Mouse (Mus musculus): ENCODE data around the gene Ick. TPM values are rescaled to one million over a fixed set of nuclear protein-coding genes. Genes with fewer than 3 reads are reported as not detected.

Gene Ick
- total and polyA plus RNA-seq, 3 experiments, result 6.1 to 16.1 TPM; not detected in 1

DNA sequence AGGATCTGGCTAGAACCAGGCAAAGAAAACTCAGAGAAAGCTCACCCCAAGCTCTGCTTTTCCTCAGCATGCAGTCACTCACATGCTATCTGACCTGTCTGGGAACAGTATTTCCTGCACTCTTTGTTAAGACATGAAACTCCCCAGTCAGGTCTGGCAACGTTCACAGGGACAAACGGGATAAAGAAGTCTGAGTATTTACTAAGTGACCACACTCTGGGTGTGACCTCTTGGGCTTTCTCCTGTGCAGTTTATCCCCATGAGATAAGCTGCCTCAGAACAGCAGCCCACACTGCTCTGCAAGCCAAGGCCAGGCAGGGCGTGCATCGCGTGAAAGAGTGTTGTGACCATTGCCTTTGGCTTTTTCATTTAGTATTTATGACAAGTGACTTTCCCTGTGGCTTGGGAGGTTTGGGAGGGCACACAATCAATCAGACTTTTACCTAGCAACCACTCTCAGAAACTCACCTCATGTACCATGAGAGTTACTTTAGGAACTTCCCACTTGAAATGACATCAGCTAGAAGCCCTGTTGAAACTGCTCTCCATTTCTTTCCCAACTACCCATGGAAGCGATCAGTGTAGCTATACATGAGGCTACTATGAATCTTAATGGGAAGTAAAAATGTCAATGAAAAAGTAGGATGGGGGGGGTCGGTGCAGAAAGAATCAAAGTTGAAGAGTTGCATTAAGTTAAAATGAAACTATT lies 103.5 kb downstream of the Ick start:
- H3K79me2 ChIP-seq (ENCODE audit: control insufficient read depth, insufficient read depth, low read length, poor library complexity), result no peaks in the 10 kb centered on the region
- TF ChIP-seq UBTF (IDR thresholded peaks at IDR 0.05; ENCODE audit: borderline replicate concordance, insufficient read depth, low read depth, low read length) (no peak), JUND (IDR thresholded peaks at IDR 0.05; ENCODE audit: low read depth, low read length) (no peak), BHLHE40 (IDR thresholded peaks at IDR 0.05; ENCODE audit: borderline replicate concordance, low read depth, low read length) (no peak), GABPA (IDR thresholded peaks at IDR 0.05; ENCODE audit: low read depth, low read length) (no peak), TBP (IDR thresholded peaks at IDR 0.05; ENCODE audit: low read depth, low read length) (no peak), TCF12 (IDR thresholded peaks at IDR 0.05; ENCODE audit: low read depth, low read length) (0 out of 2 replicates have a peak, but pooled peaks have one; percentile 30), KAT2A (conservative IDR thresholded peaks at IDR 0.05; ENCODE audit: low read depth, low read length) (no peak), ZKSCAN1 (IDR thresholded peaks at IDR 0.05; ENCODE audit: low read depth, low read length) (no peak), GATA1 (IDR thresholded peaks at IDR 0.05; ENCODE audit: low read depth, low read length) (peak; percentile 57; the same call in 1 of the 2 replicates), EP300 (IDR thresholded peaks at IDR 0.05; ENCODE audit: low read depth in 1 of 2, low read length in 2 of 2) (peak; percentile 61 to 67), CTCF (IDR thresholded peaks at IDR 0.05 in 2 of 3, conservative IDR thresholded peaks at IDR 0.05 in 1 of 3; ENCODE audit: control insufficient read depth in 1 of 3, insufficient read depth in 1 of 3, low read depth in 2 of 3, low read length in 3 of 3, poor library complexity in 1 of 3, severe bottlenecking in 1 of 3) (no peak)
- peak; percentile 67 for DNase-seq (ENCODE audit: low read depth, low spot score)
- H3K4me3 ChIP-seq (ENCODE audit: control insufficient read depth in 1 of 2, insufficient read depth in 1 of 2, low read depth in 2 of 2, low read length in 2 of 2), result peak overlapping the region; percentile 18 to 20; a peak in 3 of 4 replicates
- no peaks in the 10 kb centered on the region for H3K9me3 ChIP-seq (replicated peaks; ENCODE audit: insufficient read depth, low read length)
- H3K27me3 ChIP-seq (ENCODE audit: control insufficient read depth in 1 of 2, insufficient read depth in 2 of 2, low read length in 2 of 2), result no peaks in the 10 kb centered on the region
- peaks cover 0 to 6% of the 10 kb centered on the region in 2 experiments; a peak in 2 of 4 replicates for H3K36me3 ChIP-seq (ENCODE audit: control insufficient read depth in 1 of 2, insufficient read depth in 2 of 2, low read length in 2 of 2)
- no peak overlapping the region for H3K27ac ChIP-seq (ENCODE audit: control insufficient read depth, low read depth, low read length)
- H3K9ac ChIP-seq (ENCODE audit: control insufficient read depth, low read depth, low read length, poor library complexity, severe bottlenecking), result 0 out of 2 replicates have a peak overlapping the region, but pooled peaks have one; percentile 6
- peaks cover 5 to 11% of the 10 kb centered on the region in 2 experiments for H3K4me1 ChIP-seq (ENCODE audit: control insufficient read depth in 1 of 2, insufficient read depth in 2 of 2, low read length in 2 of 2)

DNA sequence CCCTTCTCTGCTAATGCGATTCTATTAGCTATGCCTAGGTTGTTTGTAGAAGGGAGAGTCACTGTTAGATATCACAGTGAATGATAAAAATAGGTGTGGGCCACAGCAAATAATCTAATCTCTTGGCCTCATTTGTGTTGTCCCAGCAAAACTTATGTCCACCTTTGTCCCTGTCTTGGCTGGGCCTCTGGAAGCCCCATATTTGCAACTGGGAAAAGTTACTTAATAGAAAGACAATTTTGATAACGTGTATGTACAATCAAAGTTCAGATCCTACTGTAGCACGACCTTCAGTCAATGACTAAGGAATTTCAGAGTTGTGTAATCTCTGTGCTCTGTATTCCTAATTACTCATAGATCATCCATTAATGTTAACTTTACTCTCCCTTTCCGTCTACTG lies 108.1 kb downstream of the Ick start:
- Histone ChIP-seq H3K36me3 (ENCODE audit: control insufficient read depth in 1 of 2, insufficient read depth in 2 of 2, low read length in 2 of 2) (peaks cover 0 to 5% of the 10 kb centered on the region in 2 experiments; a peak in 2 of 4 replicates), H3K4me1 (ENCODE audit: control insufficient read depth in 1 of 2, insufficient read depth in 2 of 2, low read length in 2 of 2) (peaks cover 5 to 8% of the 10 kb centered on the region in 2 experiments), H3K4me3 (ENCODE audit: control insufficient read depth in 1 of 2, insufficient read depth in 1 of 2, low read depth in 2 of 2, low read length in 2 of 2) (no peak overlapping the region), H3K9ac (ENCODE audit: control insufficient read depth, low read depth, low read length, poor library complexity, severe bottlenecking) (no peak overlapping the region), H3K79me2 (ENCODE audit: control insufficient read depth, insufficient read depth, low read length, poor library complexity) (no peaks in the 10 kb centered on the region), H3K27ac (ENCODE audit: control insufficient read depth, low read depth, low read length) (no peak overlapping the region), H3K9me3 (replicated peaks; ENCODE audit: insufficient read depth, low read length) (no peaks in the 10 kb centered on the region), H3K27me3 (ENCODE audit: control insufficient read depth in 1 of 2, insufficient read depth in 2 of 2, low read length in 2 of 2) (no peaks in the 10 kb centered on the region)
- no peak for DNase-seq (ENCODE audit: low read depth, low spot score)
- TF ChIP-seq CHD2 (IDR thresholded peaks at IDR 0.05; ENCODE audit: low read length), result no peak
- TF ChIP-seq SIN3A (IDR thresholded peaks at IDR 0.05; ENCODE audit: low read length), result no peak
- no peak for TF ChIP-seq CTCF (IDR thresholded peaks at IDR 0.05 in 2 of 3, conservative IDR thresholded peaks at IDR 0.05 in 1 of 3; ENCODE audit: control insufficient read depth in 1 of 3, insufficient read depth in 1 of 3, low read depth in 2 of 3, low read length in 3 of 3, poor library complexity in 1 of 3, severe bottlenecking in 1 of 3)
- TF ChIP-seq RAD21 (IDR thresholded peaks at IDR 0.05; ENCODE audit: low read depth, low read length), result no peak
- no peak for TF ChIP-seq MEF2A (IDR thresholded peaks at IDR 0.05; ENCODE audit: extremely low read depth, insufficient replicate concordance, low read depth, low read length, poor library complexity, severe bottlenecking)
- no peak for TF ChIP-seq GATA1 (IDR thresholded peaks at IDR 0.05; ENCODE audit: low read depth, low read length)
- TF ChIP-seq MXI1 (IDR thresholded peaks at IDR 0.05; ENCODE audit: low read depth, low read length), result no peak
- no peak for TF ChIP-seq ZC3H11A (IDR thresholded peaks at IDR 0.05; ENCODE audit: low read depth, low read length)
- TF ChIP-seq MYB (IDR thresholded peaks at IDR 0.05; ENCODE audit: low read depth, low read length), result no peak
- TF ChIP-seq ETS1 (IDR thresholded peaks at IDR 0.05; ENCODE audit: low read depth, low read length), result no peak

Other genes with a start within 250 kb of the Ick start
- 58.3 and 61.7 TPM in 2 replicates for gene Elovl5, start 191.8 kb upstream of the Ick start, total RNA-seq (2012; rRNA removed)
- gene Elovl5, start 191.8 kb upstream of the Ick start, polyA plus RNA-seq (2012; ENCODE audit: insufficient read depth in 1 of 2, insufficient read length in 2 of 2, low read depth in 1 of 2, low replicate concordance in 2 of 2, missing spikeins in 1 of 2), result 10 to 100 TPM; 52.3 to 73.0 TPM
- not detected in 2 replicates for gene Gcm1, start 57.3 kb upstream of the Ick start, total RNA-seq (2012; rRNA removed)
- gene Gcm1, start 57.3 kb upstream of the Ick start, polyA plus RNA-seq (2012; ENCODE audit: insufficient read depth in 1 of 2, insufficient read length in 2 of 2, low read depth in 1 of 2, low replicate concordance in 2 of 2, missing spikeins in 1 of 2), result not detected
- gene Fbxo9, start 127 bp upstream of the Ick start, total RNA-seq (2012; rRNA removed), result 47.0 and 56.0 TPM in 2 replicates
- gene Fbxo9, start 127 bp upstream of the Ick start, polyA plus RNA-seq (2012; ENCODE audit: insufficient read depth in 1 of 2, insufficient read length in 2 of 2, low read depth in 1 of 2, low replicate concordance in 2 of 2, missing spikeins in 1 of 2), result 100 to 1,000 TPM in 1 of 2 experiments, 10 to 100 TPM in 1; 47.0 to 402 TPM
- 5.0 and 6.4 TPM in 2 replicates for gene Gsta4, start 73.6 kb downstream of the Ick start, total RNA-seq (2012; rRNA removed)
- 1 to 10 TPM in 1 of 2 experiments, not detected in 1; 9.8 TPM for gene Gsta4, start 73.6 kb downstream of the Ick start, polyA plus RNA-seq (2012; ENCODE audit: insufficient read depth in 1 of 2, insufficient read length in 2 of 2, low read depth in 1 of 2, low replicate concordance in 2 of 2, missing spikeins in 1 of 2)
- gene Gsta1, start 121.5 kb downstream of the Ick start, total RNA-seq (2012; rRNA removed), result not detected in 2 replicates
- gene Gsta1, start 121.5 kb downstream of the Ick start, polyA plus RNA-seq (2012; ENCODE audit: insufficient read depth in 1 of 2, insufficient read length in 2 of 2, low read depth in 1 of 2, low replicate concordance in 2 of 2, missing spikeins in 1 of 2), result not detected
- not detected in 2 replicates for gene Gm3776, start 147.9 kb downstream of the Ick start, total RNA-seq (2012; rRNA removed)
- not detected for gene Gm3776, start 147.9 kb downstream of the Ick start, polyA plus RNA-seq (2012; ENCODE audit: insufficient read depth in 1 of 2, insufficient read length in 2 of 2, low read depth in 1 of 2, low replicate concordance in 2 of 2, missing spikeins in 1 of 2)
- gene Gm10639, start 180.7 kb downstream of the Ick start, total RNA-seq (2012; rRNA removed), result not detected in 2 replicates
- gene Gm10639, start 180.7 kb downstream of the Ick start, polyA plus RNA-seq (2012; ENCODE audit: insufficient read depth in 1 of 2, insufficient read length in 2 of 2, low read depth in 1 of 2, low replicate concordance in 2 of 2, missing spikeins in 1 of 2), result not detected
- not detected in 2 replicates for gene Omt2a, start 205.6 kb downstream of the Ick start, total RNA-seq (2012; rRNA removed)
- not detected for gene Omt2a, start 205.6 kb downstream of the Ick start, polyA plus RNA-seq (2012; ENCODE audit: insufficient read depth in 1 of 2, insufficient read length in 2 of 2, low read depth in 1 of 2, low replicate concordance in 2 of 2, missing spikeins in 1 of 2)
- not detected in 2 replicates for gene Omt2b, start 218.4 kb downstream of the Ick start, total RNA-seq (2012; rRNA removed)
- gene Omt2b, start 218.4 kb downstream of the Ick start, polyA plus RNA-seq (2012; ENCODE audit: insufficient read depth in 1 of 2, insufficient read length in 2 of 2, low read depth in 1 of 2, low replicate concordance in 2 of 2, missing spikeins in 1 of 2), result not detected
- not detected in 2 replicates for gene Gsta2, start 246.6 kb downstream of the Ick start, total RNA-seq (2012; rRNA removed)
- not detected for gene Gsta2, start 246.6 kb downstream of the Ick start, polyA plus RNA-seq (2012; ENCODE audit: insufficient read depth in 1 of 2, insufficient read length in 2 of 2, low read depth in 1 of 2, low replicate concordance in 2 of 2, missing spikeins in 1 of 2)

Measured in MEL (cell line).